Mouse (Mus musculus): Measurements from ENCODE around the gene Tmem229b. TPM values are rescaled to one million over a fixed set of nuclear protein-coding genes. Genes with fewer than 3 reads are reported as not detected.

Gene Tmem229b
- total and polyA plus RNA-seq, 3 experiments: 13.8 to 20.5 TPM; not detected in 1

GRCm38 (mm10) chr12:78915561-78915960 is 91.9 kb downstream of the Tmem229b start:
- no peak for TF ChIP-seq NELFE (IDR thresholded peaks at IDR 0.05; ENCODE audit: low read depth, low read length)
- TF ChIP-seq ZNF384 (IDR thresholded peaks at IDR 0.05; ENCODE audit: low read depth, low read length): no peak
- TF ChIP-seq SIN3A (IDR thresholded peaks at IDR 0.05; ENCODE audit: low read length): no peak
- TF ChIP-seq CTCF (IDR thresholded peaks at IDR 0.05 in 2 of 3, conservative IDR thresholded peaks at IDR 0.05 in 1 of 3; ENCODE audit: control insufficient read depth in 1 of 3, insufficient read depth in 1 of 3, low read depth in 2 of 3, low read length in 3 of 3, poor library complexity in 1 of 3, severe bottlenecking in 1 of 3): no peak
- TF ChIP-seq TCF12 (IDR thresholded peaks at IDR 0.05; ENCODE audit: low read depth, low read length): no peak
- no peak for TF ChIP-seq ZKSCAN1 (IDR thresholded peaks at IDR 0.05; ENCODE audit: low read depth, low read length)
- TF ChIP-seq EP300 (IDR thresholded peaks at IDR 0.05; ENCODE audit: low read depth in 1 of 2, low read length in 2 of 2): 0 out of 4 replicates have a peak, but pooled peaks of 1 of the 2 experiments have one; percentile 25
- Histone ChIP-seq H3K27me3 (ENCODE audit: control insufficient read depth in 1 of 2, insufficient read depth in 2 of 2, low read length in 2 of 2) (no peaks in the 10 kb centered on the region), H3K27ac (ENCODE audit: control insufficient read depth, low read depth, low read length) (peak overlapping the region; percentile 22; the same call in 1 of the 2 replicates), H3K4me1 (ENCODE audit: control insufficient read depth in 1 of 2, insufficient read depth in 2 of 2, low read length in 2 of 2) (peaks cover 0 to under 1% of the 10 kb centered on the region in 2 experiments; a peak in 3 of 4 replicates), H3K9ac (ENCODE audit: control insufficient read depth, low read depth, low read length, poor library complexity, severe bottlenecking) (no peak overlapping the region), H3K9me3 (replicated peaks; ENCODE audit: insufficient read depth, low read length) (no peaks in the 10 kb centered on the region), H3K36me3 (ENCODE audit: control insufficient read depth in 1 of 2, insufficient read depth in 2 of 2, low read length in 2 of 2) (peaks cover 0 to 5% of the 10 kb centered on the region in 2 experiments; a peak in 2 of 4 replicates), H3K79me2 (ENCODE audit: control insufficient read depth, insufficient read depth, low read length, poor library complexity) (no peaks in the 10 kb centered on the region; the same call in 1 of the 2 replicates), H3K4me3 (ENCODE audit: control insufficient read depth in 1 of 2, insufficient read depth in 1 of 2, low read depth in 2 of 2, low read length in 2 of 2) (no peak overlapping the region)
- peak; percentile 45 for DNase-seq (ENCODE audit: low read depth, low spot score)

- TF ChIP-seq NELFE (IDR thresholded peaks at IDR 0.05; ENCODE audit: low read depth, low read length): no peak
- no peak for TF ChIP-seq KAT2A (conservative IDR thresholded peaks at IDR 0.05; ENCODE audit: low read depth, low read length)
- TF ChIP-seq CTCF (IDR thresholded peaks at IDR 0.05 in 2 of 3, conservative IDR thresholded peaks at IDR 0.05 in 1 of 3; ENCODE audit: control insufficient read depth in 1 of 3, insufficient read depth in 1 of 3, low read depth in 2 of 3, low read length in 3 of 3, poor library complexity in 1 of 3, severe bottlenecking in 1 of 3): no peak
- no peak for TF ChIP-seq CHD2 (IDR thresholded peaks at IDR 0.05; ENCODE audit: low read length)
- TF ChIP-seq E2F4 (IDR thresholded peaks at IDR 0.05; ENCODE audit: borderline replicate concordance, low read depth, low read length): no peak
- no peak for TF ChIP-seq HCFC1 (IDR thresholded peaks at IDR 0.05; ENCODE audit: low read depth, low read length)
- TF ChIP-seq TAL1 (IDR thresholded peaks at IDR 0.05; ENCODE audit: low read length): no peak
- no peak for TF ChIP-seq RAD21 (IDR thresholded peaks at IDR 0.05; ENCODE audit: low read depth, low read length)
- TF ChIP-seq ZNF384 (IDR thresholded peaks at IDR 0.05; ENCODE audit: low read depth, low read length): no peak
- TF ChIP-seq USF2 (IDR thresholded peaks at IDR 0.05; ENCODE audit: borderline replicate concordance in 1 of 2, insufficient read depth in 1 of 2, low read depth in 1 of 2, low read length in 2 of 2): no peak
- Histone ChIP-seq H3K79me2 (ENCODE audit: control insufficient read depth, insufficient read depth, low read length, poor library complexity) (no peaks in the 10 kb centered on the region; the same call in 1 of the 2 replicates), H3K9ac (ENCODE audit: control insufficient read depth, low read depth, low read length, poor library complexity, severe bottlenecking) (no peak overlapping the region), H3K27ac (ENCODE audit: control insufficient read depth, low read depth, low read length) (no peak overlapping the region), H3K27me3 (ENCODE audit: control insufficient read depth in 1 of 2, insufficient read depth in 2 of 2, low read length in 2 of 2) (no peaks in the 10 kb centered on the region), H3K4me1 (ENCODE audit: control insufficient read depth in 1 of 2, insufficient read depth in 2 of 2, low read length in 2 of 2) (peaks cover 0 to 5% of the 10 kb centered on the region in 2 experiments; a peak in 3 of 4 replicates), H3K9me3 (replicated peaks; ENCODE audit: insufficient read depth, low read length) (no peaks in the 10 kb centered on the region), H3K36me3 (ENCODE audit: control insufficient read depth in 1 of 2, insufficient read depth in 2 of 2, low read length in 2 of 2) (peaks cover 0 to 10% of the 10 kb centered on the region in 2 experiments; a peak in 2 of 4 replicates), H3K4me3 (ENCODE audit: control insufficient read depth in 1 of 2, insufficient read depth in 1 of 2, low read depth in 2 of 2, low read length in 2 of 2) (no peak overlapping the region)
- DNase-seq (ENCODE audit: low read depth, low spot score): no peak
These were observed 93.0 kb downstream of the Tmem229b start for GRCm38 (mm10) chr12:78914458-78914857.

Other genes with a start within 250 kb of the Tmem229b start
- gene Atp6v1d, start 146.0 kb downstream of the Tmem229b start, total RNA-seq (2012; rRNA removed): 27.0 and 28.0 TPM in 2 replicates
- gene Atp6v1d, start 146.0 kb downstream of the Tmem229b start, polyA plus RNA-seq (2012; ENCODE audit: insufficient read depth in 1 of 2, insufficient read length in 2 of 2, low read depth in 1 of 2, low replicate concordance in 2 of 2, missing spikeins in 1 of 2): 10 to 100 TPM in 1 of 2 experiments, not detected in 1; 51.7 TPM
- 197 and 210 TPM in 2 replicates for gene Eif2s1, start 145.8 kb downstream of the Tmem229b start, total RNA-seq (2012; rRNA removed)
- gene Eif2s1, start 145.8 kb downstream of the Tmem229b start, polyA plus RNA-seq (2012; ENCODE audit: insufficient read depth in 1 of 2, insufficient read length in 2 of 2, low read depth in 1 of 2, low replicate concordance in 2 of 2, missing spikeins in 1 of 2): 100 to 1,000 TPM; 114 to 550 TPM
- gene Plek2, start 100.7 kb downstream of the Tmem229b start, total RNA-seq (2012; rRNA removed): 8.0 and 11.2 TPM in 2 replicates
- gene Plek2, start 100.7 kb downstream of the Tmem229b start, polyA plus RNA-seq (2012; ENCODE audit: insufficient read depth in 1 of 2, insufficient read length in 2 of 2, low read depth in 1 of 2, low replicate concordance in 2 of 2, missing spikeins in 1 of 2): 10 to 100 TPM in 1 of 2 experiments, not detected in 1; 17.7 TPM
- gene Plekhh1, start 21.5 kb upstream of the Tmem229b start, total RNA-seq (2012; rRNA removed): 0.35 and 0.39 TPM in 2 replicates
- gene Plekhh1, start 21.5 kb upstream of the Tmem229b start, polyA plus RNA-seq (2012; ENCODE audit: insufficient read depth in 1 of 2, insufficient read length in 2 of 2, low read depth in 1 of 2, low replicate concordance in 2 of 2, missing spikeins in 1 of 2): 1 to 10 TPM in 1 of 2 experiments, not detected in 1; 2.3 TPM
- 6.4 and 9.5 TPM in 2 replicates for gene Pigh, start 82.0 kb upstream of the Tmem229b start, total RNA-seq (2012; rRNA removed)
- 1 to 10 TPM in 1 of 2 experiments, not detected in 1; 7.2 TPM for gene Pigh, start 82.0 kb upstream of the Tmem229b start, polyA plus RNA-seq (2012; ENCODE audit: insufficient read depth in 1 of 2, insufficient read length in 2 of 2, low read depth in 1 of 2, low replicate concordance in 2 of 2, missing spikeins in 1 of 2)
- not detected in 2 replicates for gene Arg2, start 123.2 kb upstream of the Tmem229b start, total RNA-seq (2012; rRNA removed)
- gene Arg2, start 123.2 kb upstream of the Tmem229b start, polyA plus RNA-seq (2012; ENCODE audit: insufficient read depth in 1 of 2, insufficient read length in 2 of 2, low read depth in 1 of 2, low replicate concordance in 2 of 2, missing spikeins in 1 of 2): not detected
- gene Vti1b, start 165.0 kb upstream of the Tmem229b start, total RNA-seq (2012; rRNA removed): 69.8 and 73.0 TPM in 2 replicates
- gene Vti1b, start 165.0 kb upstream of the Tmem229b start, polyA plus RNA-seq (2012; ENCODE audit: insufficient read depth in 1 of 2, insufficient read length in 2 of 2, low read depth in 1 of 2, low replicate concordance in 2 of 2, missing spikeins in 1 of 2): 10 to 100 TPM in 1 of 2 experiments, not detected in 1; 54.3 TPM
- 26.7 and 29.8 TPM in 2 replicates for gene Rdh11, start 184.7 kb upstream of the Tmem229b start, total RNA-seq (2012; rRNA removed)
- gene Rdh11, start 184.7 kb upstream of the Tmem229b start, polyA plus RNA-seq (2012; ENCODE audit: insufficient read depth in 1 of 2, insufficient read length in 2 of 2, low read depth in 1 of 2, low replicate concordance in 2 of 2, missing spikeins in 1 of 2): 10 to 100 TPM; 22.0 to 44.5 TPM
- 0.15 and 0.29 TPM in 2 replicates for gene Rdh12, start 201.3 kb upstream of the Tmem229b start, total RNA-seq (2012; rRNA removed)
- under 1 TPM in 1 of 2 experiments, not detected in 1; 0.35 TPM for gene Rdh12, start 201.3 kb upstream of the Tmem229b start, polyA plus RNA-seq (2012; ENCODE audit: insufficient read depth in 1 of 2, insufficient read length in 2 of 2, low read depth in 1 of 2, low replicate concordance in 2 of 2, missing spikeins in 1 of 2)

Measured in MEL (cell line).